Mouse (Mus musculus) adrenal gland, adult 8-10 months (tissue): ENCODE measurements around the gene Coq10a. TPM values are rescaled to one million over a fixed set of nuclear protein-coding genes. Genes with fewer than 3 reads are reported as not detected.

ENCODE experiments used
- DNase-seq: peaks from one replicate; pipeline ENCODE4 v3.0.0; 2022
- total RNA-seq, 4 experiments: library from RNA; stranded (reverse); gene quantifications; 2 replicates each; pipeline ENCODE4 v1.2.4; 2022

Gene Coq10a
- total RNA-seq, 4 experiments from 2014 or later, result 72.2 to 114 (median 86.6) TPM

DNA sequence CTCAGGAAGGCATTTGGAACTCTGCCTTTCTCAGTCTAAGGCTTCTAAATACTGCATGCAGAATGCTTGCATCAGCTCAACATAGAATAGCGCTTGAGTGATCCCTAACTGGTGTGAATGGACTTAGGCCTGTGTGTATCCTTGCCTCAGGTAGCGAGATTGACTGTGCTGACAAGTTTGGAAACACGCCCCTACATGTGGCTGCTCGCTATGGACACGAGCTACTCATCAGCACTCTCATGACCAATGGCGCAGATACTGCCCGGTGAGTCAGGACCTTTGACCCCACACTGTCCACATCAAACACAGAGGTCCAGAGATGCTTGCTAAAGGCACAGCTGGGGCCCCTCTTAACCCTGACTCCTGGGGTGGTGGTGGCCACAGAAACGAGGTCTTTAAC, 13.7 kb upstream of the Coq10a start:
- no peak for DNase-seq

GRCm38 (mm10) chr10:128380565-128380964, 11.8 kb upstream of the Coq10a start:
- DNase-seq, result no peak

- DNase-seq, result no peak
These were observed 10.5 kb upstream of the Coq10a start for GRCm38 (mm10) chr10:128379260-128379659.

DNA sequence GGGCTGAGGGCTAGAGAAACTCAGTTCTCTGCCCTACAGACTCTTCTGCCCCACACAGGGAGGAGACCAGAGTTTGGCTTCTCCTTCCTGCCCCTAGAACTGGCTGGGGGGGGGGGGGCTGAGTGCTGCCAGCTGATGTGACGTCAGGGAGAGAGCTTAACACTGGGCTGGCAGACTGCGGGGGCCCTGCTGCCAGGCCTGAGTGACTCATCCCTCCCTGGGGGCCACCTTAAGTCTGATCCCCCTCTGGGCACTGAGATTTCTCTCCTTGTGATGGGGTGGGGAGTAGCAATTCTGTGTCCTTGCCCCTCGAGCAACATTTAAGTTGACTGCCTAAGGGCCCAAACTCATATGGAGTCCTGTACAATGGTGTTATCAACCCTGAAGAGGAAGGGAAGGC, 9.7 kb upstream of the Coq10a start:
- no peak for DNase-seq

DNA sequence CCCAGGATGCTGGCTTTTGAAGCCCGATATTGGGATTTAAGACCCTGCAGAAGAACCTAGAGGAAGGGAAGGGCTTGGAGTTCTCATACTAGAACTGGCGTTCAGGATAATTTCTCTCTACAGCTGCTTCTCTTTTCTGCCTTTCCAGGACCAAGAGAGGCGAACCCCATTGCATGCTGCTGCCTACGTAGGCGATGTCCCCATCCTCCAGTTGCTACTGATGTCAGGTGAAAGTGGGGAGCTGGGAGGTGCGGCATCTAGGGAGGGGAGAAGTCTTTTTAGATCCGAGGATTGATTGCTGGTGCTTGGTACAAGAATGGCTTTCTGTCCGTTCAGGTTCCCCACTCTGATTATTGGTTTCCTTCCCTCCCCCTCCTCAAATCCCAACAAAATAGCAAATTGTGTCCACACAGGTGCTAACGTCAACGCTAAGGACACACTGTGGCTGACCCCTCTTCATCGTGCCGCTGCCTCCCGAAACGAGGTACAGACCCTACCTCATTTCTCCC, 9.2 kb upstream of the Coq10a start:
- DNase-seq, result no peak

GRCm38 (mm10) chr10:128377222-128377939, 8.6 kb upstream of the Coq10a start:
- no peak for DNase-seq

DNA sequence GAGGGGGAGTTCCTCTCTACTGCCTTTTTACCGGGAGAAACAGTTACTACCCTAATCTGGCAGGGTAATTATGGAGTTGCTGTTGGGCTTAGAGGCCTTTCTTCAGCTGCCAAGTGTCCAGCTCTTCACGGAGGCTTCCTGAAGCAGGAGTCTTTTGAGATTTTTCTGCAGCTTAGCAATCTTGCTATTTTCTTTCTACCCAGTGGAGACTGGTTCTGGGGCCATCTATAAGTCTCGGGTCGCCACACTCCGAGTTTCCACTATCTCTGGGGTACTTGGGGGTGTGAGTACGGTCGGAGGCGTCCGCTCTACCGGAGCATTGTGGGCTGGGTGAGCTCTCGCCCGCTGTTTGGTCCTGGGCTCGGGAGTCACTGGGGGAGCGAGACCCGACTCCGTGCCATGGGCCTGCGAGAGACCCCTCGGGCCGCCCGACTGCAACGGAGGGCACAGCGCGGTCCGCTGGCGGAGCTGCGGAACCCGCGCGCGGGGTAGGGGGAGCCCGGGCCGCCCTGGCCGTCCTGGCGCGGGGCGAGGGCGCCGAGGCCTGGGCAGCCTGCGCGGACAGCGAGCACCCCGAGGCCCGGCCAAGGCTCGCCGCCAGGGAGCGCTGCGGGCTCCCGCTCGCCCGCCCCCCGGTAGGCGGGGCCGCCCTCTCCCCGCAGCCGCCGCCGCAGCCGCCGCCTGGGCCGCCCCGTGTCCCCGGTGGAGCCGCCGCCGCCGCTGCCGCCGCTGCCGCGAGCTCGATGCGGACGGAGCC, 7.8 kb upstream of the Coq10a start, which contains the start of gene Ankrd52:
Ankrd52 (plus strand) TSS at position 661 of the 757 bp plus-strand sequence.
- DNase-seq, result peak; percentile 69

GRCm38 (mm10) chr10:128376099-128376454, 7.3 kb upstream of the Coq10a start:
- DNase-seq, result no peak

GRCm38 (mm10) chr10:128374393-128374792, 5.6 kb upstream of the Coq10a start:
- DNase-seq, result no peak

DNA sequence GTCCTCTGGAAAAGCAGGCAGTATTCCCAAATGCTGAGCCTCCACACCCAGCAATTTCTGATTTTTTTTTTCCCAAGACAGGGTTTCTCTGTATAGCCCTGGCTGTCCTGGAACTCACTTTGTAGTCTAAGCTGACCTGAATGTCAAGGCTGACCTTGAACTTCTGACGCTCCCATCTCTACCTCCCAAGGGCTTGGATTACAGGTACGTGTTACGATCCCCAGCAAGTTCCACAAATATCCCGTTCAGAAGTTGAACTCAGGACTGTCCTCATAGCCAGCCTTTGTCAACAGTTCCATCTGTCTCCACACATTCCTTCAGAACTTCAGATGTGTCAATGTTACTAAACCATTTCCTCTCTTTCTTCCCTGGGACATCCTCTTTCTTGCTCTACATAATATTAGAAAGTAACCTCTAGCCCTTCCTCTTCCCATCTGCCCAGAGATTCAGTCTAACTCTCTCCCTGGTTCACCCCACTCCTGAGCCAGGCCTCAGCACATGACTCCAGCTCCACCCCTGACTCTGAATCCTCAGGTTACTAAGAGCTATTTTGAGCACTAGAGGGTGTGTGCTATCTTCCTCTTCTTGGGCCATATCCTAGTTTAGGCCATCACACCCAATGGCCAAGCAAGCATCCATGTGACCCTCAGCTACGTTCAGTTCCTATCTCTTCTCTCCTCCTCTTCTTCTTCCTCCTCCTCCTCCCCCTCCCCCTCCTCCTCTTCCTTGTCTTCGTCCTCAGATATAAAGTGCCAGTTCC, 4.4 kb upstream of the Coq10a start:
- DNase-seq, result no peak

DNA sequence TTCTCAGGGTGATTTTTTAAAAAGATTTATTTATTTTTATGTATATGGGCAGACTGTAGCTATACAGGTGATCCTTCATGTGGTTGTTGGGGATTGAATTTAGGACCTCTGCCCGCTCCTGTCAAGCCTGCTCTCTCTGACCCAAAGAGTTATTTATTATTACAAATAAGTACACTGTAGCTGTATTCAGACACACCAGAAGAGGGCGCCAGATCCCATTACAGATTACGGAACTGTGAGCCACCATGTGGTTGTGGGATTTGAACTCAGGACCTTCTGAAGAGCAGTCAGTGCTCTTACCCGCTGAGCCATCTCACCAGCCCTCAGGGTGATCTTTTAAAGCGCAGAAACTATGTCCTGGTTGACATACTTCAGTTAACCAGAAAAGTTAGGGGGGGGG, 3.3 kb upstream of the Coq10a start:
- DNase-seq, result no peak

DNA sequence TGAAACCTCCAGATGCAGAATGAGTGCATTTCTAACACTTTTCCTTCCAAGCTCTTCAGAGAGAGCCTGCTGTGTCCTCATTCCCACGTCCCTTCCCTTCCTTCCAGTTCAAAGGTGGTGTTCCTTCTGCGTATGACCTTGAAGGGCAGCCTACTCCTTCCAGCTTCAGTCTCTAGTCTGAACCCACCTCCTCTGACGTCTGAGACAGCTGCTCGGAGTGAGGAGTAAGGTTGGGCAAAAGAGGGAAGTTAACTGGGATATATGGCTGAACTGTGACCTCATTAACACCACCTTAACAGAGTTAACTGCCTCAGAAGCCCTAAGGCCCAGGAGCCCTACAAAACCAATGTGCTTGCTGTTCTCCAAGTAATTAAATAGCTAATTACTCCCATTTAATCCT, 1.8 kb upstream of the Coq10a start:
- no peak for DNase-seq

- DNase-seq, result no peak
These were observed 1.2 kb upstream of the Coq10a start for GRCm38 (mm10) chr10:128370021-128370420.

GRCm38 (mm10) chr10:128369599-128369998, 802 bp upstream of the Coq10a start:
- no peak for DNase-seq

DNA sequence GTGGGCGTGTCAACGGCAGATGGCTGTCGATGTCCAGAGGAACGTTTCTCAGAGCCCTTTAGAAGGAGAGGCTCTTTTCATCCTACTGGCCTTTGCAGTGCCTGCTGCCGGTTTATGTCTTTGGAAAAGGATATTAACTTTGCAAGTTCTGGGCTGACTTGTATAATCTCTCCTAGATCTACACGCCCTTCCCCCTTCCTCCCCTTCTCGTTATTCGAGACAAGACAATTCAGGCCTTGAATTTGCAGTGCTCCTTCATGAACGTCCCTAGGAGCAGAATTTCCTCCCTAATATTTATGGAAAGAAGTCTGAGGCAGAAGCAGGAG, 384 bp upstream of the Coq10a start:
- no peak for DNase-seq

DNA sequence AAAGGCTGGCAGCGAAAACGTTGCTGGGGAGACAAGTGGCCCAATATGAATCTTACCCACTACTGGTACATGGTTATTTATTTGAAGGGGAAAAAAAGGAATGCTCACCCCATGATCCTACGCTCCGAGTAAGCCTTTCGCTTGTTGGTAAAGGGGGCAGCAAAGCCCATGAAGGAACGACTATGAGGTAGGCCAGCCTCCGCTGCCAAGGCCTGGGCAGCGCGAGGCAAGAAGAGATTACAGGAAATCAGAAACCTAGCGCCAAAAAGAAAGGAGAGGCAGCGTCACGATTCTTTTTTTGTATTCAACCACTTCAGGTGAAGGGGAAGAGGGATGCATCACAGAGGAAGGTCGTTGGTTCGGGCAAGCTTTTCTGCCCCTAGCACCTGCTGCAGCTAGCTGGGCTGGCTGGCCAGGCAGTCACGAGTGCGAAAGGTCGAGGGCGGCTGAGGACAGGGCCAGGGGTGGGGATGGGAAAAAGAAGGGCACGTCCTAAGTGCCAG, 847 bp downstream of the Coq10a start:
- DNase-seq, result no peak

DNA sequence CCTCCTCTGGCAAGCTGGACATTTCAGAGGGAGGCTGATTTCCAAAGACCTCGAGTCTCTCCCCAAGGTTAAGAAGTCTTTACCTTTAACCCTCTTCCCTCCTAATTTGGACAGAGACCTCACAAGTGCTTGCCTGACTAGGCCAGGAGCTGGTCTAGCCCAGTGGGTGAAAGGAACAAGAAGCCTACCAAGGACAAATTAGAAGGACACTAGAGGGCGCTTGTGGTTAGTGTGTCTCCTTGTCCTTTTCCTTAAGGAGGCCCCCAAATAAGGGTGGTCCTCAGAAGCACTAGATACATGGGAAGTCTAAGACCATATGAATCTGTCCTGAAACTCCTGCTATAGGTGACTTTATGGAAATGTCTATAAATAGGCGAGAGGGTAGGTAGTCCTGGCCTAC, 6.2 kb downstream of the Coq10a start:
- DNase-seq, result no peak

DNA sequence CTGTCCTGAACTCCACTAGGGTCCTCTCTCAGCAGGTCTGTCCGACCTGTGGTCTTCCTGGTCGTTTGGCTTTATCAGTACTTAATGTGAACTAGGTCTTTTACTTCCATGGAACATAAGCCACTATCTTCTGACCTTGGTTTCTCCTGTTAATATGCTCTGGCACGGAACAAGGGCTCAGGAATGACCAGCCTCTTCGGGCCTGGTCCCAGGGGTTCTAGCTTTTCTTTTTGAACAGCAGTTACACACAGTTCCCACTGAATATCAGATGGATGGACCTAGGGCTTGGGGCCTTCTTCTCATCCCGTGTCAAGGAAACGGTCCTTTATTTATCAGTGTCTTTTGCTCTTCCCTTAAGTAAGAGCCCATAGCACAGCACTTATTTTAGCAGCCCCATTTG, 7.0 kb downstream of the Coq10a start:
- no peak for DNase-seq

GRCm38 (mm10) chr10:128359226-128359625, 9.6 kb downstream of the Coq10a start:
- DNase-seq, result peak; percentile 68

GRCm38 (mm10) chr10:128358796-128359195, 10.0 kb downstream of the Coq10a start:
- no peak for DNase-seq

DNA sequence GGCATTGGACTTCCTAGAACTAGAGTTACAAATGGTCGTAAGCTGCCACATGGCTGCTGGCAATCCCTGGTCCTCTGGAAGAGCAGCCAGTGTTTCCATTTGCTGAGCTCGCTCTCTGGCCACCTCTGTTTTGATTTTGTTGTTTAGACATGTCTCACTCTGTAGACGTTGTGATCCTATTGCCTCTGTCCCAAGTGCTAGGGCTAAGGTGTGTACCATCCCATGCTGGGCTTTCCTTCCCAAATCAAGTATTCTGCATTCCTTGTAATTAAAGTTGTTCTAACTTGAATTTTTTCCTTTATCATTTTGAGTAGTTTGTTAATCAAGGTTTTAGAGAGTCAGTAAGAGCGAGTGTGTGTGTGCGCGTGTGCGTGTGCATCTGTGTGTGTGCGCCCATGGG, 21.3 kb downstream of the Coq10a start:
- DNase-seq, result no peak

- peak; percentile 85 for DNase-seq
These were observed 24.1 kb downstream of the Coq10a start for GRCm38 (mm10) chr10:128344568-128345275.
